Comparison of ENCODE assay signal across 11 mouse cellular contexts in the genomic region with DNA sequence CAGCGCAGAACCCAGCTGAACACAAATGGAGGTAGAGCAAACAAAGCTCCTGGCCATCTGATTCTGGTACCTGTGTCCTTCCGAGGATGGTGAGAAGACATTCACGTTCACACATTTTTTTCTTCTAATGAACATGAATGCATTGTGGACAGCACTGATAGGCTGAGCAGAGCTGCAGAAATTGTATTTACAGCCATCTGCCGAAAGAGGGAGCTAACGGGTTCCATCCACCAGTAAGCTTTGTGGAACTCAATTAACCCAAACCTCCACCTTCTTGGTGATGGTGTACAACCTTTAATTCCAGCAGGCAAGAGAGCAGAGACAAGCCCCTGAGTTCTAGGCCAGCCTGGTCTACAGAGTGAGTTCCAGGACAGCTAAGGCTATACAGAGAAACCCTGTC. TPM values are rescaled to one million over a fixed set of nuclear protein-coding genes. Genes with fewer than 3 reads are reported as not detected.
A peak's percentile ranks its signal among the peaks of the same experiment; 100 is the strongest.
DNase-seq lines count a peak whose midpoint lies in the region; ATAC-seq and TF ChIP-seq lines count a peak whose summit lies in the region.
"Had no signal": no experiment of that assay in that cellular context is flagged by ENCODE, and none has a peak within 500 bp of the region (broad histone marks: within the 10 kb centered on the region; RNA-seq: fewer than 3 reads in every experiment).

No protein-coding gene starts in this region.

- DNase-seq in cerebellum, postnatal 10 days: peak; percentile 64 to 76
- peak; percentile 17 for DNase-seq in liver, adult 2 months (ENCODE audit: extremely low read depth, low read depth, low spot score)
- no peak for DNase-seq in liver, embryonic 11.5 days (ENCODE audit: low spot score)
- DNase-seq in retina, postnatal 1 day: peak; percentile 71
- DNase-seq in heart, postnatal 36 days: no peak
- no peak for DNase-seq in cerebellum, adult 8-10 months

- no peak for TF ChIP-seq POLR2A in liver, adult 2 months (IDR thresholded peaks at IDR 0.05; ENCODE audit: extremely low read depth, insufficient read depth, low read length)

- no peak overlapping the region for H3K9ac ChIP-seq in liver, adult 2 months (ENCODE audit: low read depth, low read length)
- no peak overlapping the region for H3K9ac ChIP-seq in liver, embryonic 11.5 days (ENCODE audit: low read depth, low read length)
- H3K9ac ChIP-seq: heart, embryonic 15.5 days; stomach, embryonic 15.5 days had no signal

- no peaks in the 10 kb centered on the region for H3K9me3 ChIP-seq in liver, embryonic 11.5 days (ENCODE audit: control insufficient read depth, low read length)
- H3K9me3 ChIP-seq: heart, embryonic 15.5 days; stomach, embryonic 15.5 days had no signal

- H3K79me2 ChIP-seq in liver, adult 2 months (ENCODE audit: control insufficient read depth, insufficient read depth, low read length): no peaks in the 10 kb centered on the region

- no peak overlapping the region for H3K4me2 ChIP-seq in liver, embryonic 11.5 days
- H3K4me2 ChIP-seq: heart, embryonic 15.5 days; stomach, embryonic 15.5 days had no signal

- 38% methylated on average over 5 of the region's 5 CpGs for WGBS in liver, adult 2 months
- WGBS in liver, embryonic 11.5 days: 30% methylated on average over 5 of the region's 5 CpGs

- intact Hi-C loops in heart, postnatal 36 days (cut with DNase I): loop anchor here (2.0 to 10.0 kb wide), 2 partner anchors 351 to 461 kb away; no protein-coding TSS in a partner anchor

- H3K36me3 ChIP-seq in liver, adult 2 months (ENCODE audit: control insufficient read depth, insufficient read depth, low read length): no peaks in the 10 kb centered on the region
- no peaks in the 10 kb centered on the region for H3K36me3 ChIP-seq in liver, embryonic 11.5 days (ENCODE audit: control insufficient read depth, insufficient read depth, low read length)
- H3K36me3 ChIP-seq: heart, embryonic 15.5 days; stomach, embryonic 15.5 days had no signal

- peak; percentile 24; the same call in 1 of the 2 replicates for TF ChIP-seq CTCF in liver, adult 2 months (IDR thresholded peaks at IDR 0.05; ENCODE audit: low read depth, low read length)

- no peaks in the 10 kb centered on the region for H3K27me3 ChIP-seq in liver, adult 2 months (ENCODE audit: control insufficient read depth, insufficient read depth, low read length)
- peaks cover 15% of the 10 kb centered on the region for H3K27me3 ChIP-seq in liver, embryonic 11.5 days (replicated peaks; ENCODE audit: control insufficient read depth, insufficient read depth, low read length)
- H3K27me3 ChIP-seq: stomach, embryonic 15.5 days had no signal

- H3K4me3 ChIP-seq in liver, adult 2 months (ENCODE audit: insufficient read depth, low read depth, low read length): no peak overlapping the region
- H3K4me3 ChIP-seq in liver, embryonic 11.5 days (ENCODE audit: low read depth, low read length): no peak overlapping the region
- H3K4me3 ChIP-seq: heart, embryonic 15.5 days; stomach, embryonic 15.5 days had no signal

- no peak overlapping the region for H3K27ac ChIP-seq in liver, adult 2 months (replicated peaks; ENCODE audit: insufficient read depth, low read depth, low read length)
- no peak overlapping the region for H3K27ac ChIP-seq in liver, embryonic 11.5 days (ENCODE audit: low read depth, low read length)
- H3K27ac ChIP-seq: heart, embryonic 15.5 days; stomach, embryonic 15.5 days had no signal

- ATAC-seq in cerebellum, adult (ENCODE audit: insufficient number of reproducible peaks, low FRiP score, low TSS enrichment): no peak
- no peak for ATAC-seq in liver, embryonic 11.5 days (replicated peaks; ENCODE audit: low FRiP score)
- peak; percentile 64 for ATAC-seq in common myeloid progenitor, adult 5-6 weeks (replicated peaks; ENCODE audit: low read depth, poor library complexity, severe bottlenecking)

- no peaks in the 10 kb centered on the region for H3K4me1 ChIP-seq in liver, adult 2 months (ENCODE audit: control insufficient read depth, insufficient read depth, low read length)
- no peaks in the 10 kb centered on the region for H3K4me1 ChIP-seq in liver, embryonic 11.5 days (replicated peaks; ENCODE audit: control insufficient read depth, insufficient read depth, low read length)

RNA-seq across cellular contexts. Expression of a gene that starts 11.5 kb away (rescaled TPM):
- not detected in 2 replicates for total RNA-seq in liver, adult 2 months (2014; rRNA removed)
- polyA plus RNA-seq in liver, adult 2 months (2012; rRNA removed): not detected in 2 replicates
- polyA plus RNA-seq in liver, embryonic 11.5 days (2014; fragmentation: Nextera tagmentation; extraction: Ambion mirVana): 0.16 and 0.25 TPM in 2 replicates
- 0.44 and 1.2 TPM in 2 replicates for total RNA-seq in common myeloid progenitor, adult 5-6 weeks (2017)
- total RNA-seq in heart, postnatal 36 days (2021): not detected
- total RNA-seq: left cerebral cortex, postnatal 14 days had no signal

RNA-seq across cellular contexts. Expression of a gene that starts 16.0 kb away (rescaled TPM):
- total RNA-seq in liver, adult 2 months (2014; rRNA removed): 0.34 TPM in 1 of 2 replicates, not detected in the other
- polyA plus RNA-seq in liver, adult 2 months (2012; rRNA removed): 0.07 and 0.09 TPM in 2 replicates
- polyA plus RNA-seq in liver, embryonic 11.5 days (2014; fragmentation: Nextera tagmentation; extraction: Ambion mirVana): 74.9 and 78.5 TPM in 2 replicates
- 14.9 and 16.1 TPM in 2 replicates for total RNA-seq in common myeloid progenitor, adult 5-6 weeks (2017)
- total RNA-seq in heart, postnatal 36 days (2021): 1 to 10 TPM; 1.1 to 1.4 TPM

Comparison
In these comparisons a context has a peak if more than half of its experiments do, and no peak if none do; other contexts are left out.
1. DNase-seq: peak in cerebellum, postnatal 10 days (2 of 2), liver, adult 2 months (single experiment) and retina, postnatal 1 day (single experiment); none in liver, embryonic 11.5 days (single experiment), heart, postnatal 36 days (0 of 2) and cerebellum, adult 8-10 months (single experiment).